Mouse (Mus musculus) midbrain, postnatal 0 days (tissue): ENCODE data around the gene Nckap5. TPM values are rescaled to one million over a fixed set of nuclear protein-coding genes. Genes with fewer than 3 reads are reported as not detected.

Experiments
- ATAC-seq: fragments of 200-750 bp; cut with Nextera tagmentation; 2 replicates; pipeline ENCODE4 v1.8.0; 2017; ENCODE audit warnings: moderate number of reproducible peaks, mild to moderate bottlenecking, moderate TSS enrichment, moderate library complexity; ENCODE audit not compliant: low FRiP score
- DNase-seq: peaks from one replicate; pipeline ENCODE4 v3.0.0-alpha.2; 2015; ENCODE audit warnings: low spot score
- H3K27ac ChIP-seq: fragments of 300-500 bp; sonication (generic); 2 replicates; pipeline ENCODE4 v1.5.1; 2014; ENCODE audit warnings: low read depth, mild to moderate bottlenecking, low read length, mixed read lengths
- H3K27me3 ChIP-seq: fragments of 300-500 bp; sonication (generic); 2 replicates; pipeline ENCODE4 v1.6.1; 2014; ENCODE audit warnings: low read length, control low read depth, mixed read lengths; ENCODE audit not compliant: insufficient read depth
- H3K36me3 ChIP-seq: fragments of 300-500 bp; sonication (generic); 2 replicates; pipeline ENCODE4 v1.6.1; 2014; ENCODE audit warnings: low read length, control low read depth, mixed read lengths; ENCODE audit not compliant: insufficient read depth
- H3K4me1 ChIP-seq: fragments of 300-500 bp; sonication (generic); 2 replicates; pipeline ENCODE4 v1.6.1; 2014; ENCODE audit warnings: mild to moderate bottlenecking, control low read depth, antibody characterized with exemption, low read length, mixed read lengths; ENCODE audit not compliant: insufficient read depth
- H3K4me2 ChIP-seq: fragments of 300-500 bp; sonication (generic); 2 replicates; pipeline ENCODE4 v1.6.1; 2014; ENCODE audit warnings: low read depth, mild to moderate bottlenecking, low read length, mixed read lengths; ENCODE audit not compliant: poor library complexity, severe bottlenecking
- H3K4me3 ChIP-seq: fragments of 300-500 bp; sonication (generic); 2 replicates; pipeline ENCODE4 v1.5.1; 2014; ENCODE audit warnings: low read depth, mild to moderate bottlenecking, low read length, moderate library complexity
- H3K9ac ChIP-seq: fragments of 300-500 bp; sonication (generic); replicated peaks from 2 replicates; pipeline ENCODE4 v1.6.1; 2014; ENCODE audit warnings: mild to moderate bottlenecking, low read length, moderate library complexity, mixed read lengths; ENCODE audit not compliant: poor library complexity, severe bottlenecking
- H3K9me3 ChIP-seq: fragments of 300-500 bp; sonication (generic); 2 replicates; pipeline ENCODE4 v1.6.1; 2016; ENCODE audit warnings: low read length, control low read depth
- CTCF ChIP-seq: IDR thresholded peaks from 2 replicates; pipeline ENCODE4 v1.5.1; 2016; ENCODE audit warnings: antibody characterized with exemption, mild to moderate bottlenecking
- WGBS: fragments of 180-500 bp; shearing (Covaris S2); extraction: QIAGEN DNeasy Blood & Tissue Kit; methylation state at CpG from one replicate; pipeline ENCODE4 v1.1.7; 2014; 5-methylcytosine and 5-hydroxymethylcytosine counted together
- polyA plus RNA-seq: library from polyadenylated mRNA; unstranded; fragments of >200 nt; fragmentation: Nextera tagmentation; extraction: Ambion mirVana; gene quantifications from 2 replicates; pipeline ENCODE4 v1.2.1, GENCODE M21; 2015
- total RNA-seq: library from RNA; depleted of rRNA; stranded (reverse); fragments of >200 nt; gene quantifications from 2 replicates; pipeline ENCODE4 v1.2.3, GENCODE M21; 2014

The Nckap5 gene
- total and polyA plus RNA-seq, 2 experiments from 2014 or later = 6.3 to 8.7 TPM

- H3K9me3 ChIP-seq = no peaks in the 10 kb centered on the region
- H3K9ac ChIP-seq = 0 out of 2 replicates have a peak overlapping the region, but pooled peaks have one; percentile 29
- DNase-seq (peak; percentile 43), ATAC-seq (no peak)
- H3K4me1 ChIP-seq = no peaks in the 10 kb centered on the region
- H3K4me3 ChIP-seq = no peak overlapping the region
- 30% methylated on average over 8 of the region's 8 CpGs for WGBS
- H3K27me3 ChIP-seq = no peaks in the 10 kb centered on the region
- TF ChIP-seq CTCF = no peak
- no peak overlapping the region for H3K4me2 ChIP-seq
- 0 out of 2 replicates have a peak overlapping the region, but pooled peaks have one; percentile 34 for H3K27ac ChIP-seq
- H3K36me3 ChIP-seq = no peaks in the 10 kb centered on the region
Measured at GRCm38 (mm10) chr1:126700063-126700977, 130.3 kb downstream of the Nckap5 start.

GRCm38 (mm10) chr1:126693585-126693984, 137.0 kb downstream of the Nckap5 start:
- no peak overlapping the region for H3K4me2 ChIP-seq
- no peak overlapping the region for H3K4me3 ChIP-seq
- DNase-seq = no peak
- no peaks in the 10 kb centered on the region for H3K36me3 ChIP-seq
- no peak for TF ChIP-seq CTCF
- H3K9me3 ChIP-seq = no peaks in the 10 kb centered on the region
- H3K27me3 ChIP-seq = no peaks in the 10 kb centered on the region
- no peak for ATAC-seq
- H3K9ac ChIP-seq = no peak overlapping the region
- 89% methylated on average over 7 of the region's 7 CpGs for WGBS
- 0 out of 2 replicates have a peak, but pooled peaks cover 3% of the 10 kb centered on the region for H3K4me1 ChIP-seq
- no peak overlapping the region for H3K27ac ChIP-seq

- Histone ChIP-seq H3K9me3 (no peaks in the 10 kb centered on the region), H3K4me2 (no peak overlapping the region), H3K9ac (no peak overlapping the region), H3K36me3 (no peaks in the 10 kb centered on the region), H3K27ac (peak overlapping the region; percentile 48), H3K4me1 (0 out of 2 replicates have a peak, but pooled peaks cover 10% of the 10 kb centered on the region), H3K27me3 (no peaks in the 10 kb centered on the region), H3K4me3 (no peak overlapping the region)
- DNase-seq = peak; percentile 85
- ATAC-seq = peak; percentile 62; the same call in 1 of the 2 replicates
- WGBS = 32% methylated on average over 5 of the region's 5 CpGs
- TF ChIP-seq CTCF = no peak
Measured at GRCm38 (mm10) chr1:126688593-126688992, 142.0 kb downstream of the Nckap5 start.

- Histone ChIP-seq H3K9me3 (no peaks in the 10 kb centered on the region), H3K4me2 (no peak overlapping the region), H3K27me3 (no peaks in the 10 kb centered on the region), H3K4me1 (0 out of 2 replicates have a peak, but pooled peaks cover 10% of the 10 kb centered on the region), H3K9ac (no peak overlapping the region), H3K27ac (no peak overlapping the region), H3K4me3 (no peak overlapping the region), H3K36me3 (no peaks in the 10 kb centered on the region)
- TF ChIP-seq CTCF = no peak
- DNase-seq (peak; percentile 88), ATAC-seq (no peak)
- WGBS = 79% methylated on average over 2 of the region's 2 CpGs
Measured at GRCm38 (mm10) chr1:126686678-126687077, 143.9 kb downstream of the Nckap5 start.

DNA sequence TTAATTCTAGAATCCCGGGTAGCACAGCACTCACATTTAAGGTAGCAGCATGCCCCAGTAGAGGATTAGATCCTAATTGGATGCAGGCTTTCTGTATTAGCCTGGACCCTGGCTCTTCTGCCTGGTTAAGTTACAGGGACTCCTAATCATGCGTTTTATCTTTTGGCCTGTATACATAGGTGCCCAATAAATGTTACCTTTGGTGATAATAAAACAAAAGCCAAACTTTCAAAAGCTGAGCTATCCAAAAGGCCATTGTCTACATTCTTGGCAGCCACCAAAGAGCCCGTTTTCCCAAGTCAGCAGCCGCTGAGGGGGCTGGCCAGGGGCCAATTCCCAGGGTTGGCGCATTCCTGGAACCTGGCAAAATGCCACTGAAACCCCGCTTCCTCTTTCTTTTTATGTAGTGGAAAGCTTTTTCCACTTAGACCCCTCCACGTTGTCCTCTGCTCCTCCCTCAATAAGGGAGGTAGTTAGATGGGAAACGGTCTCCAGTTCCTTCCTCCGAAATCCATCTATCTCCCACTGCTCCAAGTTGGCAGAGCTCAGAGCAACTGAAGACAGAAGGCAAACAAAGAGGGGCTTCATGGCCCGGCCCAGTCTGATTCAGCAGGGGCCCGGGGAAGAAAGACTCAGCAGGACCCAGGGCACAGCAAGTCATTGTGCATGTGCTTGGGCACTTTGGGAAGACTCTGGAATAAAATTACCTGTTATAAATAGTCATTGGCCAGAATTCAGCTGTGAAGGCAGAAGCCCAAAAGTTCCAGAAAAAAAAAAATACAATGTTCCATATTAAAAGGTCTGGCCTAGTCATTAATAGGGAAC, 146.8 kb downstream of the Nckap5 start:
- H3K4me2 ChIP-seq = no peak overlapping the region
- DNase-seq (peak; percentile 88), ATAC-seq (peak; percentile 62)
- WGBS = 26% methylated on average over 11 of the region's 11 CpGs
- peaks cover 12% of the 10 kb centered on the region; the same call in 1 of the 2 replicates for H3K4me1 ChIP-seq
- no peaks in the 10 kb centered on the region for H3K9me3 ChIP-seq
- no peak overlapping the region for H3K4me3 ChIP-seq
- TF ChIP-seq CTCF = no peak
- no peaks in the 10 kb centered on the region for H3K36me3 ChIP-seq
- no peaks in the 10 kb centered on the region for H3K27me3 ChIP-seq
- H3K9ac ChIP-seq = no peak overlapping the region
- H3K27ac ChIP-seq = 0 out of 2 replicates have a peak overlapping the region, but pooled peaks have one; percentile 40
